Mouse (Mus musculus) liver, adult 2 months (tissue): ENCODE measurements around the gene Mtx1. TPM values are rescaled to one million over a fixed set of nuclear protein-coding genes. Genes with fewer than 3 reads are reported as not detected.

Experiments
- DNase-seq: peaks from one replicate; pipeline ENCODE4 v3.0.0-alpha.2; 2011; ENCODE audit warnings: low read depth, low spot score; ENCODE audit errors: extremely low read depth
- H3K27ac ChIP-seq: fragments of 200-500 bp; replicated peaks from 2 replicates; pipeline ENCODE4 v1.5.1; 2012; ENCODE audit warnings: low read depth, mild to moderate bottlenecking, control low read depth, inconsistent platforms, low read length; ENCODE audit not compliant: insufficient read depth
- H3K27me3 ChIP-seq: fragments of 200-500 bp; 2 replicates; pipeline ENCODE4 v1.6.1; 2012; ENCODE audit warnings: mild to moderate bottlenecking, moderate library complexity, low read length, inconsistent platforms; ENCODE audit not compliant: control insufficient read depth, insufficient read depth
- H3K36me3 ChIP-seq: fragments of 200-500 bp; 2 replicates; pipeline ENCODE4 v1.6.1; 2012; ENCODE audit warnings: low read length, inconsistent platforms; ENCODE audit not compliant: control insufficient read depth, insufficient read depth
- H3K4me1 ChIP-seq: fragments of 200-500 bp; 2 replicates; pipeline ENCODE4 v1.6.1; 2011; ENCODE audit warnings: low read length; ENCODE audit not compliant: control insufficient read depth, insufficient read depth
- H3K4me3 ChIP-seq: fragments of 200-500 bp; 2 replicates; pipeline ENCODE4 v1.5.1; 2011; ENCODE audit warnings: low read depth, mild to moderate bottlenecking, control low read depth, low read length, moderate library complexity; ENCODE audit not compliant: insufficient read depth
- H3K79me2 ChIP-seq: fragments of 200-500 bp; 2 replicates; pipeline ENCODE4 v1.6.1; 2012; ENCODE audit warnings: inconsistent platforms, mild to moderate bottlenecking, low read length, moderate library complexity; ENCODE audit not compliant: control insufficient read depth, insufficient read depth
- H3K9ac ChIP-seq: fragments of 200-500 bp; 2 replicates; pipeline ENCODE4 v1.6.1; 2012; ENCODE audit warnings: low read depth, mild to moderate bottlenecking, control low read depth, inconsistent platforms, low read length
- CTCF ChIP-seq: fragments of 200-500 bp; IDR thresholded peaks from 2 replicates; pipeline ENCODE4 v1.5.1; 2011; ENCODE audit warnings: low read depth, low read length, control low read depth
- POLR2A ChIP-seq: fragments of 200-500 bp; IDR thresholded peaks from 2 replicates; pipeline ENCODE4 v1.6.1; 2011; ENCODE audit warnings: low read length, control low read depth; ENCODE audit not compliant: insufficient read depth; ENCODE audit errors: extremely low read depth
- WGBS: fragments of 180-500 bp; shearing (Covaris S2); methylation state at CpG from one replicate; pipeline ENCODE4 v1.1.7; 2018; 5-methylcytosine and 5-hydroxymethylcytosine counted together
- polyA plus RNA-seq: library from polyadenylated mRNA; depleted of rRNA; stranded (reverse); fragments of >200 nt; gene quantifications from 2 replicates; pipeline ENCODE4 v1.2.3, GENCODE M21; 2012
- total RNA-seq: library from RNA; depleted of rRNA; stranded (reverse); fragments of >200 nt; gene quantifications from 2 replicates; pipeline ENCODE4 v1.2.3, GENCODE M21; 2014

The Mtx1 gene
- total and polyA plus RNA-seq, 2 experiments: 105 to 167 TPM

GRCm38 (mm10) chr3:89177242-89178106, 49.4 kb downstream of the Mtx1 start, which contains the start of gene Scamp3:
Scamp3 (plus strand) TSS chr3:89177473.
- H3K4me1 ChIP-seq: peaks cover 4% of the 10 kb centered on the region
- no peaks in the 10 kb centered on the region for H3K27me3 ChIP-seq
- H3K36me3 ChIP-seq: peaks cover 33% of the 10 kb centered on the region
- H3K27ac ChIP-seq: peak within 1 kb of the TSS; percentile 67
- TF ChIP-seq CTCF (no peak), POLR2A (peak; percentile 69; the same call in 1 of the 2 replicates)
- WGBS: under 1% methylated on average over 43 of the region's 43 CpGs
- H3K79me2 ChIP-seq: no peaks in the 10 kb centered on the region
- H3K4me3 ChIP-seq: peak within 1 kb of the TSS; percentile 78
- DNase-seq: peak; percentile 98
- peak within 1 kb of the TSS; percentile 76 for H3K9ac ChIP-seq

GRCm38 (mm10) chr3:89176421-89176820, 50.5 kb downstream of the Mtx1 start:
- no peaks in the 10 kb centered on the region for H3K79me2 ChIP-seq
- WGBS: 85% methylated on average over 7 of the region's 7 CpGs
- no peak for DNase-seq
- H3K4me3 ChIP-seq: no peak overlapping the region
- H3K9ac ChIP-seq: no peak overlapping the region
- H3K27ac ChIP-seq: no peak overlapping the region
- H3K27me3 ChIP-seq: no peaks in the 10 kb centered on the region
- TF ChIP-seq CTCF (no peak), POLR2A (no peak)
- peaks cover 41% of the 10 kb centered on the region for H3K36me3 ChIP-seq
- H3K4me1 ChIP-seq: peaks cover 4% of the 10 kb centered on the region

GRCm38 (mm10) chr3:89175544-89175943, 51.3 kb downstream of the Mtx1 start:
- TF ChIP-seq POLR2A (no peak), CTCF (no peak)
- no peak overlapping the region for H3K27ac ChIP-seq
- H3K9ac ChIP-seq: no peak overlapping the region
- H3K27me3 ChIP-seq: no peaks in the 10 kb centered on the region
- 91% methylated on average over 10 of the region's 10 CpGs for WGBS
- no peaks in the 10 kb centered on the region for H3K79me2 ChIP-seq
- no peak for DNase-seq
- no peak overlapping the region for H3K4me3 ChIP-seq
- peaks cover 45% of the 10 kb centered on the region for H3K36me3 ChIP-seq
- H3K4me1 ChIP-seq: peaks cover 4% of the 10 kb centered on the region

GRCm38 (mm10) chr3:89174844-89175243, 52.0 kb downstream of the Mtx1 start:
- no peak overlapping the region for H3K27ac ChIP-seq
- TF ChIP-seq CTCF (no peak), POLR2A (no peak)
- H3K4me1 ChIP-seq: peaks cover 4% of the 10 kb centered on the region
- 96% methylated on average over 11 of the region's 11 CpGs for WGBS
- DNase-seq: no peak
- H3K79me2 ChIP-seq: no peaks in the 10 kb centered on the region
- no peaks in the 10 kb centered on the region for H3K27me3 ChIP-seq
- no peak overlapping the region for H3K9ac ChIP-seq
- peaks cover 48% of the 10 kb centered on the region for H3K36me3 ChIP-seq
- no peak overlapping the region for H3K4me3 ChIP-seq

- no peak overlapping the region for H3K9ac ChIP-seq
- no peaks in the 10 kb centered on the region for H3K27me3 ChIP-seq
- peaks cover 15% of the 10 kb centered on the region for H3K4me1 ChIP-seq
- no peak for DNase-seq
- 96% methylated on average over 19 of the region's 19 CpGs for whole genome bisulfite sequencing
- no peak overlapping the region for H3K27ac ChIP-seq
- TF ChIP-seq POLR2A: no peak
- no peak for TF ChIP-seq CTCF
- H3K79me2 ChIP-seq: peaks cover 3% of the 10 kb centered on the region; the same call in 1 of the 2 replicates
- no peak overlapping the region for H3K4me3 ChIP-seq
- H3K36me3 ChIP-seq: peaks cover 40% of the 10 kb centered on the region
Measured at GRCm38 (mm10) chr3:89166945-89167344, 59.9 kb downstream of the Mtx1 start.
